Mouse (Mus musculus) stomach, embryonic 15.5 days (tissue): ENCODE data around the gene Pafah2. TPM values are rescaled to one million over a fixed set of nuclear protein-coding genes. Genes with fewer than 3 reads are reported as not detected.

ENCODE experiments used
- microRNA-seq: library from miRNA; unstranded; fragments of <30 nt; microRNA quantifications from one replicate; pipeline ENCODE4, GENCODE M21; 2016
- polyA plus RNA-seq: library from polyadenylated mRNA; unstranded; fragments of >200 nt; fragmentation: Nextera tagmentation; extraction: Ambion mirVana; gene quantifications from 2 replicates; pipeline ENCODE4 v1.2.1, GENCODE M21; 2015

Gene Pafah2
- polyA plus RNA-seq, 1 experiment from 2014 or later = 17.8 TPM

Small RNA genes within 50 kb of the gene (microRNA-seq; reads per million reads assigned to microRNA genes)
- gene Gm23634 = 2.9 reads per million, percentile 9 among the genes with 10 or more reads in this experiment

Other genes with a start within 250 kb of the Pafah2 start
- 83.0 and 84.0 TPM in 2 replicates for gene Cep85, start 209.2 kb upstream of the Pafah2 start, polyA plus RNA-seq
- gene Gm7534, start 193.3 kb upstream of the Pafah2 start, polyA plus RNA-seq = not detected in 2 replicates
- gene Catsper4, start 168.9 kb upstream of the Pafah2 start, polyA plus RNA-seq = 0.26 and 0.31 TPM in 2 replicates
- 7.7 and 10.0 TPM in 2 replicates for gene Cnksr1, start 157.9 kb upstream of the Pafah2 start, polyA plus RNA-seq
- gene E130218I03Rik, start 152.7 kb upstream of the Pafah2 start, polyA plus RNA-seq = 0.28 and 0.37 TPM in 2 replicates
- gene Zfp593, start 150.7 kb upstream of the Pafah2 start, polyA plus RNA-seq = 15.1 and 15.9 TPM in 2 replicates
- gene Gm30191, start 149.4 kb upstream of the Pafah2 start, polyA plus RNA-seq = not detected in 2 replicates
- 4.2 and 5.2 TPM in 2 replicates for gene Grrp1, start 142.2 kb upstream of the Pafah2 start, polyA plus RNA-seq
- gene Pdik1l, start 108.4 kb upstream of the Pafah2 start, polyA plus RNA-seq = 18.9 and 20.0 TPM in 2 replicates
- gene Trim63, start 81.2 kb upstream of the Pafah2 start, polyA plus RNA-seq = 0.41 and 0.52 TPM in 2 replicates
- gene Slc30a2, start 53.1 kb upstream of the Pafah2 start, polyA plus RNA-seq = 0.75 and 0.86 TPM in 2 replicates
- gene Extl1, start 12.5 kb upstream of the Pafah2 start, polyA plus RNA-seq = 1.0 and 1.1 TPM in 2 replicates
- gene Stmn1, start 72.0 kb downstream of the Pafah2 start, polyA plus RNA-seq = 1,192 and 1,334 TPM in 2 replicates
- 6.4 and 6.7 TPM in 2 replicates for gene Paqr7, start 100.4 kb downstream of the Pafah2 start, polyA plus RNA-seq
- gene Aunip, start 114.7 kb downstream of the Pafah2 start, polyA plus RNA-seq = 12.7 and 14.0 TPM in 2 replicates
- 92.1 and 101 TPM in 2 replicates for gene Mtfr1l, start 139.1 kb downstream of the Pafah2 start, polyA plus RNA-seq
- 33.0 and 37.8 TPM in 2 replicates for gene Selenon, start 155.8 kb downstream of the Pafah2 start, polyA plus RNA-seq